Mouse (Mus musculus) A20 (cell line): Measurements from ENCODE around the gene Ldhc.

Experiments
- DNase-seq: peaks from one replicate; pipeline ENCODE4 v3.0.0-alpha.2; 2011; ENCODE audit warnings: low read depth, low spot score

The Ldhc gene

GRCm38 (mm10) chr7:46842278-46842677, 18.7 kb upstream of the Ldhc start:
- no peak for DNase-seq

DNA sequence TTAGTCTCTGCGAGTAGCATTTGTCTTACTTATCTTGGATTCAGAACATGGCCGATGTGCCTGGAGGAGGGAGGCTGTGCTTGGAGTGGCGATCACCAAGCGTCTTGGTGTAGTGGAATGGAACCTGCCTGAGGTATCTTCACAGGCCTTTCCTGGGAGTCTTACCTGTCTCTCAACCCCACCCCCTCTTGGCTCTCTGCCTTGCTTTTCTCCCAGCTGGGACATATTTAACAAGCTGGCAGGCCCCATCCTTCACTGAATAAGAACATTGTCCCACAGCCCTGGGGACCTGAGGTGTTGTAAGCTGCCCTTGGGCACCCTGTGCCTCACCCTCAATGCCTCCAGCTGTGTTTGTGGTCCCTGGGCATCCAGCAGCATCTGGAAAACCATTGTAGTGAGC, 17.4 kb upstream of the Ldhc start:
- no peak for DNase-seq

DNA sequence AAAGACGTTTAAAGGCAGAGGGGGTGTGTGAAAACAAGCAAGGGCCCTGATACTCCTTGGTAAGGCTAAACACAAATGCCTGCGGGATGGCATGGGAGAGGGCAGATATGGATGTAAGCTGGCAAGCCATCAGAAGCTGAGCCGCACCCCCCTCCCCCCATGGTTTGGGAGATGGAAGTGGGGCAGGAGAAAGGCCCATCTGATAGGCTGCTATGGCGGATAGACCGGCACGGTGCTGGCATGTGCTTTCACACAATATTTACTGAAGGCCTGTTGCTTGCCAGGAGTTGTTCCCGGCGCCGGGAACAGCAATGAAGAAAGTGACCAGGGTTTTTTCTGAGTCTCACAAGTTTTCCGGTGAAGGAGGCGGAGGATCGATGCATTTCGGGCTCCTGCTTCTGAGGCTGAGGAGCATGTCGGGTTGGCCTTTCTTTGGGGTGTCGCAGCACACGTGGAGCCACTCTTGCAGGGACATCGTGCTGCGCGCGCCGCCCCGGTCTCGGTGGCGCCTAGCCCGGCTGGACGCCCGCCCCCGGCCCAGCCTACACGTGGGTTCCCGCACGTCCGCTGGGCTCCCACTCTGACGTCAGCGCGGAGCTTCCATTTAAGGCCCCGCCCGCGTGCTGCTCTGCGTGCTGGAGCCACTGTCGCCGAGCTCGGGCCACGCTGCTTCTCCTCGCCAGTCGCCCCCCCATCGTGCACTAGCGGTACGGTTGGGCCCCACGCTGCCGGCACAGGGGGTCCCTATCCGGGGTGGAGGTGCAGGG, 15.6 kb upstream of the Ldhc start:
- DNase-seq, result peak; percentile 96

DNA sequence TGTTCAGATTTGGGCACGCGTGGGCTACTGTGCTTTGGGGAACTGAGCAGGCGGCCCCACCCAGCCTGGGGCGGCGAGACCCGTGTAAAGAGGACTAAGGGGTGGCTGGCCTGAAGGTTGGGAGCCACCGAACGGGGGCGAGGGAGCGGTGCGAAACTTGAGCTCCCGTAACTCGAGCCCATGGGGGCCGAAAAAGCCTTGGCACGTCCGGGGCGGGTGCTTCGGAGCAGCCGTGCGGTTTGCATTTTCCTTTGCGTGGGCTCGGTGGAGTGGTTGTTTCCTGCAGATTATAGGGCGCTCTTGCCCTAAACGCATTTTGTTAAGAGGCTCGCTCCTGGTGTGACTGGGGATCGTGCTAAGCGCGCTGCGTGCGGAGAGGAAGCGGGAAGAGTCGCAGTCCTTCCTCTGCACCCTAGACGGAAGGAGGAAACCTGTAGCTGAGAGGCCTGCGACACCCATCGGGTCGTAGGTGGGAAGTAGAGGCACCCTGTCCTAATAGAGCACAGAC, 15.0 kb upstream of the Ldhc start:
- DNase-seq, result peak; percentile 36

- DNase-seq, result peak; percentile 82
These were observed 14.3 kb upstream of the Ldhc start for GRCm38 (mm10) chr7:46846486-46847244.

GRCm38 (mm10) chr7:46849287-46849686, 11.7 kb upstream of the Ldhc start:
- no peak for DNase-seq

- no peak for DNase-seq
These were observed 10.0 kb upstream of the Ldhc start for GRCm38 (mm10) chr7:46851026-46851425.

DNA sequence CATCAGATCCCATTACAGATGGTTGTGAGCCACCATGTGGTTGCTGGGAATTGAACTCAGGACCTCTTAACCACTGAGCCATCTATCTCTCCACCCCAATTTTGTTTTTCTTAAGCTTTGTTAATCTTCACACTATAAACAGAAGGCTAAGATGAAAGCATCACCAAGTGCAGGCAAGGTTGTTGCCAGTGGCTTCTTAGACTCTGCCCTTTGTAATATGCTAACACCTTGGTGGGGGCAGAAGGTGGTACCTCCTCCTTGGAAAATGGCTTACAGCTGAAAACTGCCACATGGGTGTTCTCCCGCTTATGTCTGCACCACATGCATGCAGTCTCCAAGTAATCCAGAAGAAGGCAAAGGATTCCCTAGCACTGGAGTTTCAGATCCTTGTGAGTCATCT, 8.3 kb upstream of the Ldhc start:
- DNase-seq, result no peak

GRCm38 (mm10) chr7:46853365-46853764, 7.6 kb upstream of the Ldhc start:
- no peak for DNase-seq

DNA sequence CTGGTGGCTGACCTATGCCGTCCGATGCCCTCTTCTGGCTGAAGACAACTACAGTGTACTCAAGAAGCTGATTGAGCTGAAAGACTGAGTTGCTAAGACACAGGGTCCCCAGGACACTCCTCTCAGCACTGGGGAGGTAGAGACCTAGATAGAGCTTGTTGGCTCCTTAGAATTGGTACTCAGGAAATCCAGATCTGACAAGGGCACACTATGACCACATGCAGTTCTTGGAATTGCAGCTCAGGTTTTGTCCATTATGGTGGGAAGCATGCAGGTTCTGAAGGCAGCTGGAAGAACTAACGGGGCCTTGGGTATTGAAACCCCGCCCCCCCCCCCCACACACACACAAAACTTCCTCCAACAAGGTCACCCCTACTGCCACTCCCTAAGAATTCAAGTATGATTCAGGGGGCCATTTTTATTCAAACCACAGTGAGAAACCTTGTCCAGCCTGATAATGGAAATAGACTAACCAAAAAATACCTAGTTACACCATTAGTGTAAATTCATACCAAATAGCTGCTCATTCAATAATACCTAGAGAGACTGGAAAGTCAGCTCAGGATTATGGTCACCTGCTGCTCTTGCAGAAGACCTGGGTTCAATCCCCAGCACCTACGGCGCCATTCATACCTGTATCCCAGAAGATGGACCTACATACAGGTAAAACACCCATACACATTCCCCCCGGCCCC, 5.0 kb upstream of the Ldhc start:
- peak; percentile 50 for DNase-seq

- peak; percentile 36 for DNase-seq
These were observed 3.6 kb upstream of the Ldhc start for GRCm38 (mm10) chr7:46857436-46857835.

- no peak for DNase-seq
These were observed 2.0 kb upstream of the Ldhc start for GRCm38 (mm10) chr7:46859031-46859430.

GRCm38 (mm10) chr7:46871988-46872387, 11.0 kb downstream of the Ldhc start:
- DNase-seq, result no peak

DNA sequence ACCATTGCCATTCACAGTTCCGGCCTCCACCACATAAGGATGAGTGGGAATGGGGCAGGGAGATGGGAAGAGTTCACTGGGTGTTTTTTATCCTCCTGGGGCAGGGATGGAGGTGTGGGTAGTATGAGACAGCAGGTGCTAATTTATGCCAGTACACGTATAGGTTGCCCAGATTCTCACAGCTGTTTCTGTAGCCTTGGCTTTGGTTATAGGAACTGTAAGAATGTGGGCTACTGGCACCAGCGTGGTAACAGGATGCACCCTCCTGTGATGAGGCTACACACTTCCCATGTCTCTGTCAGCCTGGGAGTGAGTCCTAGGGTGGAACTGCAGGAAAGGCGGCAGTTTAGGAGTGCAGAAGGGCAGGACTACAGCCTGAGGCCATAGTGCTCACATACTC, 15.8 kb downstream of the Ldhc start:
- DNase-seq, result no peak

DNA sequence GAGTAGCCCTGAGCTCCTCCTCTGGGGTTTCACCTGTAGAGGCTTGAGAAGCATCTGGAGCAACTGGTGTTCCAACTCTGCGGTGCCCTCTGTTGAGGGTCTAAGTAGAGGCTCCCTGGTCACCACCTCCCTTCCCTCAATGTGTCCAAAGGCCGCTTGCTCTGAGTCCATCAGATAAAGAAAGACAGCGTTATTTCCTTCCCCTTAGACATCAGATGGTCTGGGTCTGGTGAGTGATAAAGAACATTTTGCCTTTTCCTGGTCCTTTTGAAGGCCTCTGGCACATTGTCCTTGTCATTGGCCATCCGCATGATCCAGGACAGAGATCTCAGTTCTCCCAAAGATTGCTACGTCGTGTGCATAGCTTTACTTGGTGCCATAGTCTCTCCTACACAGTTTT, 16.3 kb downstream of the Ldhc start:
- no peak for DNase-seq

DNA sequence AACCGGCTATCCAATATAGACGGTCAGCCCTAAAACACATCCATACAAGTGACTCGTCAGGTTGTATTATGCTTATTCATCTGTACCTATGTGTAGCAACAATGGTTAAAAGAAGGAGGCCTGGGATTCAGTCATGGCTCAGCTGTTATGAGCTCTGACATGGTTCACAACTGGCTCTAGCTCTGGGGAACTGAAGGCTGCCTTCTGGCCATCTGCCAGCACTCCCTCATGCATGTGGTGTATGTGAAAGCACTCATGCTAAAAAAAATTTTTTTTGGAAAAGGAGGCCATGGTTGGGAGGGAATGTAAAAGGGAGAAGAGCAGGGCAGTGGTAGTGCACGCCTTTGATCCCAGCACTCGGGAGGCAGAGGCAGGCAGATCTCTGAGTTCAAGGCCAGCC, 18.8 kb downstream of the Ldhc start:
- no peak for DNase-seq

DNA sequence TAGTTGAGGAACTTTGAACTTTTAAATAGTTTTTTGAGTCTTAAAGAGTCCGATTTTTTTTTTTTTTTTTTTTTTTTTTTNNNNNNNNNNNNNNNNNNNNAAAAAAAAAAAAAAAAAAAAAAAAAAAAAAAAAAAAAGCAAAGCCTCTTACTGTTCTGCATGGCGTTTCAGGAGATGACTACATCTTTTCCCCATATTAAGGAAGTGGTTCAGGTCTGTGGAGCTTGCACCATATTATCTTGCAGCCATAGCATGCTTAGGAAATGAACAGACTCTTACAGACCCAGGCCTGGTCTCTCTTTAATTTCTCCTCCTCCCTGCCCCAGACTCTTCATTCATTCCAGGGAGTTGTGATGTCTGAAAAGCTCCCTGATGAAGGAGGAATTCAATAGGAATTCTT, 20.0 kb downstream of the Ldhc start:
- DNase-seq, result no peak

- DNase-seq, result peak; percentile 36
These were observed 20.9 kb downstream of the Ldhc start for GRCm38 (mm10) chr7:46881941-46882340.

DNA sequence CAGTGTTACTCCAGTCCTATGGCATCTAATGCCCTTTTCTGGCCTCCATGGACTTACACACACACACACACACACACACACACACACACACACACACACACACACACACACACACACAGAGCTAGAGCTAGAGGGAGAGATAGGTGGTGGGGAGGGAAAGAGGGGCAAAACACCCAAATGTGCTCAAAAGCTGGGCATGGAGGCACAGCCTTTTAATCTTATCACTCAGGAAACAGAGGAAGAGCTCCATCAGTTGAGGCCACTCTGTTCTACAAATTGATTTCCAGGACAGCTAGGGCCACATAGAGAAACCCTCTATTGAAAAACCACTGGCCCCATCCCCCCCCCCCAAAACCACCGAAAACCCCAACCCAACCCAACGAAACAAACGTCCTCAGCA, 22.3 kb downstream of the Ldhc start:
- DNase-seq, result no peak

- peak; percentile 54 for DNase-seq
These were observed 34.5 kb downstream of the Ldhc start for GRCm38 (mm10) chr7:46895511-46895910.

DNA sequence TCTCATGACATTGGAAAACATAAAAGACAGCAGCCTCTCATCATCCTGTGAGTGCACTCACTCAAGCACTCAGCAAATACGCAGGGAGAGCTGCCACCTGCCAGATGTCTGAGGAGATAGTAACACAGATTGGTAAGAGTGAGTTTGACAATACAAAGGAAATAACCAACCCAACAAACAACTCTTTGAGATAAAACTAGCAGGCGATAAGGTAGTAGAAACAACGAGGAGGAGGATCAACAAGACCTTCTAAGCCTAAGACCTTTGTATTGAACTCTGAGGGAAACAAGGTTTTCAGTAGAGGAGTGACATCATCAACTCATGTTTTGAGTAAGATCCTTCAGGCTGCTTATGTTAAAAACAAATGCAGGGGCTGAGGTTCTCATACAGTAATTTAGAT, 38.3 kb downstream of the Ldhc start:
- no peak for DNase-seq

DNA sequence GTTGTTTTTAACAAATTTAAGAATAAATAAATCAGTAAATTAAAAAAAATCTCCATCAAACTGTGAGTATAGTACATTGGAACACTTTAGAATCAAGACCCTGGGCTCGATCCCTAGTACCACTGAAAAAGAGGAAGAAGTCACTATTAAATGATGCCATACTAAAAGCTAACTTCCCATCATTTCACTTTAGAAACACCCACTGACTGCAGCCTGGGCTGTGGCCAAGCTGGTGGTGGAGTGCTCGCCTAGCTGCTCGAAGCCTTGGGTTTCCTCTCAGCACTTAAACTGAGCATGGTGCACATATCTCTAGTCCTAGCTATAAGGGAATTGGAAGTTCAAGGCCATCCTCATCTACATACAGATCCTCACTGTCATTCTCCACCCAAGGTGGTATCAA, 50.2 kb downstream of the Ldhc start:
- DNase-seq, result no peak
